Mouse (Mus musculus): Measurements from ENCODE around the gene Brca2. TPM values are rescaled to one million over a fixed set of nuclear protein-coding genes. Genes with fewer than 3 reads are reported as not detected.

Gene Brca2
- polyA plus RNA-seq, 1 experiment from 2014 or later, result 6.6 TPM

- Histone ChIP-seq H3K9me3 (ENCODE audit: control insufficient read depth) (no peaks in the 10 kb centered on the region), H3K4me2 (replicated peaks; ENCODE audit: low read depth) (no peak overlapping the region), H3K4me3 (ENCODE audit: low read depth, low read length) (no peak overlapping the region), H3K36me3 (ENCODE audit: control insufficient read depth, insufficient read depth) (0 out of 2 replicates have a peak, but pooled peaks cover 4% of the 10 kb centered on the region), H3K27ac (ENCODE audit: low read depth, low read length) (no peak overlapping the region), H3K4me1 (replicated peaks; ENCODE audit: control insufficient read depth, insufficient read depth, low read length) (no peaks in the 10 kb centered on the region), H3K9ac (ENCODE audit: low read depth, low read length) (no peak overlapping the region), H3K27me3 (replicated peaks; ENCODE audit: control insufficient read depth, insufficient read depth, low read length) (no peaks in the 10 kb centered on the region)
- ATAC-seq, result no peak
- WGBS, result 56% methylated on average over 6 of the region's 6 CpGs
- peak; percentile 77 for TF ChIP-seq CTCF (IDR thresholded peaks at IDR 0.05; ENCODE audit: low read depth)
These were observed 26.6 kb upstream of the Brca2 start for GRCm38 (mm10) chr5:150495792-150496191.

- Histone ChIP-seq H3K9me3 (ENCODE audit: control insufficient read depth) (no peaks in the 10 kb centered on the region), H3K4me2 (replicated peaks; ENCODE audit: low read depth) (no peak overlapping the region), H3K9ac (ENCODE audit: low read depth, low read length) (no peak overlapping the region), H3K27ac (ENCODE audit: low read depth, low read length) (no peak overlapping the region), H3K4me3 (ENCODE audit: low read depth, low read length) (no peak overlapping the region), H3K4me1 (replicated peaks; ENCODE audit: control insufficient read depth, insufficient read depth, low read length) (no peaks in the 10 kb centered on the region), H3K36me3 (ENCODE audit: control insufficient read depth, insufficient read depth) (no peaks in the 10 kb centered on the region), H3K27me3 (replicated peaks; ENCODE audit: control insufficient read depth, insufficient read depth, low read length) (no peaks in the 10 kb centered on the region)
- no peak for ATAC-seq
- WGBS, result 83% methylated on average over 6 of the region's 6 CpGs
- TF ChIP-seq CTCF (IDR thresholded peaks at IDR 0.05; ENCODE audit: low read depth), result no peak
These were observed 11.8 kb upstream of the Brca2 start for GRCm38 (mm10) chr5:150510451-150511225.

GRCm38 (mm10) chr5:150513264-150513663 lies 9.2 kb upstream of the Brca2 start:
- 80% methylated on average over 4 of the region's 4 CpGs for WGBS
- H3K27me3 ChIP-seq (replicated peaks; ENCODE audit: control insufficient read depth, insufficient read depth, low read length), result no peaks in the 10 kb centered on the region
- no peak overlapping the region for H3K27ac ChIP-seq (ENCODE audit: low read depth, low read length)
- H3K4me1 ChIP-seq (replicated peaks; ENCODE audit: control insufficient read depth, insufficient read depth, low read length), result no peaks in the 10 kb centered on the region
- TF ChIP-seq CTCF (IDR thresholded peaks at IDR 0.05; ENCODE audit: low read depth), result peak; percentile 20; the same call in 1 of the 2 replicates
- no peak for ATAC-seq
- no peak overlapping the region for H3K9ac ChIP-seq (ENCODE audit: low read depth, low read length)
- H3K9me3 ChIP-seq (ENCODE audit: control insufficient read depth), result no peaks in the 10 kb centered on the region
- no peak overlapping the region for H3K4me2 ChIP-seq (replicated peaks; ENCODE audit: low read depth)
- H3K4me3 ChIP-seq (ENCODE audit: low read depth, low read length), result no peak overlapping the region
- no peaks in the 10 kb centered on the region for H3K36me3 ChIP-seq (ENCODE audit: control insufficient read depth, insufficient read depth)

- ATAC-seq, result no peak
- TF ChIP-seq CTCF (IDR thresholded peaks at IDR 0.05; ENCODE audit: low read depth), result no peak
- 57% methylated on average over 1 of the region's 1 CpGs for whole genome bisulfite sequencing
These were observed 8.4 kb upstream of the Brca2 start for GRCm38 (mm10) chr5:150514027-150514426.

GRCm38 (mm10) chr5:150518064-150518463 lies 4.4 kb upstream of the Brca2 start, which contains the start of gene Zar1l:
Zar1l (minus strand) TSS chr5:150518164.
- H3K4me2 ChIP-seq (replicated peaks; ENCODE audit: low read depth), result no peak within 1 kb of the TSS
- no peaks in the 10 kb centered on the region for H3K4me1 ChIP-seq (replicated peaks; ENCODE audit: control insufficient read depth, insufficient read depth, low read length)
- ATAC-seq, result no peak
- WGBS, result 55% methylated on average over 4 of the region's 4 CpGs
- no peak within 1 kb of the TSS for H3K4me3 ChIP-seq (ENCODE audit: low read depth, low read length)
- no peaks in the 10 kb centered on the region for H3K27me3 ChIP-seq (replicated peaks; ENCODE audit: control insufficient read depth, insufficient read depth, low read length)
- H3K9ac ChIP-seq (ENCODE audit: low read depth, low read length), result no peak within 1 kb of the TSS
- no peaks in the 10 kb centered on the region for H3K36me3 ChIP-seq (ENCODE audit: control insufficient read depth, insufficient read depth)
- no peak within 1 kb of the TSS for H3K27ac ChIP-seq (ENCODE audit: low read depth, low read length)
- no peak for TF ChIP-seq CTCF (IDR thresholded peaks at IDR 0.05; ENCODE audit: low read depth)
- no peaks in the 10 kb centered on the region for H3K9me3 ChIP-seq (ENCODE audit: control insufficient read depth)

More at GRCm38 (mm10) chr5:150514027-150514426, 8.4 kb upstream of the Brca2 start:
- H3K9me3 ChIP-seq (ENCODE audit: control insufficient read depth), result no peaks in the 10 kb centered on the region
- no peak overlapping the region for H3K4me2 ChIP-seq (replicated peaks; ENCODE audit: low read depth)
- no peak overlapping the region for H3K27ac ChIP-seq (ENCODE audit: low read depth, low read length)
- no peaks in the 10 kb centered on the region for H3K27me3 ChIP-seq (replicated peaks; ENCODE audit: control insufficient read depth, insufficient read depth, low read length)
- H3K36me3 ChIP-seq (ENCODE audit: control insufficient read depth, insufficient read depth), result no peaks in the 10 kb centered on the region
- H3K4me1 ChIP-seq (replicated peaks; ENCODE audit: control insufficient read depth, insufficient read depth, low read length), result no peaks in the 10 kb centered on the region
- H3K4me3 ChIP-seq (ENCODE audit: low read depth, low read length), result no peak overlapping the region
- no peak overlapping the region for H3K9ac ChIP-seq (ENCODE audit: low read depth, low read length)

- Histone ChIP-seq H3K36me3 (ENCODE audit: control insufficient read depth, insufficient read depth) (no peaks in the 10 kb centered on the region; the same call in 1 of the 2 replicates), H3K4me3 (ENCODE audit: low read depth, low read length) (no peak overlapping the region), H3K4me1 (replicated peaks; ENCODE audit: control insufficient read depth, insufficient read depth, low read length) (no peaks in the 10 kb centered on the region), H3K9ac (ENCODE audit: low read depth, low read length) (no peak overlapping the region), H3K4me2 (replicated peaks; ENCODE audit: low read depth) (no peak overlapping the region), H3K27ac (ENCODE audit: low read depth, low read length) (no peak overlapping the region), H3K9me3 (ENCODE audit: control insufficient read depth) (no peaks in the 10 kb centered on the region), H3K27me3 (replicated peaks; ENCODE audit: control insufficient read depth, insufficient read depth, low read length) (no peaks in the 10 kb centered on the region)
- no peak for ATAC-seq
- peak; percentile 76 for TF ChIP-seq CTCF (IDR thresholded peaks at IDR 0.05; ENCODE audit: low read depth)
- 93% methylated on average over 1 of the region's 1 CpGs for whole genome bisulfite sequencing
These were observed 2.9 kb upstream of the Brca2 start for GRCm38 (mm10) chr5:150519551-150519950.

Measured in intestine, postnatal 0 days (tissue).